Mouse (Mus musculus) hindbrain, embryonic 12.5 days (tissue): Measurements from ENCODE around the gene Erc2. TPM values are rescaled to one million over a fixed set of nuclear protein-coding genes. Genes with fewer than 3 reads are reported as not detected.

Experiments used
- ATAC-seq: fragments of 200-750 bp; cut with Nextera tagmentation; 2 replicates; pipeline ENCODE4 v1.8.0; 2017; ENCODE audit warnings: moderate TSS enrichment; ENCODE audit not compliant: low FRiP score
- H3K27ac ChIP-seq: fragments of 300-500 bp; sonication (generic); 2 replicates; pipeline ENCODE4 v1.5.1; 2016; ENCODE audit warnings: mild to moderate bottlenecking
- H3K27me3 ChIP-seq: fragments of 300-500 bp; sonication (generic); 2 replicates; pipeline ENCODE4 v1.6.1; 2016; ENCODE audit warnings: mild to moderate bottlenecking
- H3K36me3 ChIP-seq: fragments of 300-500 bp; sonication (generic); 2 replicates; pipeline ENCODE4 v1.6.1; 2016; ENCODE audit warnings: mild to moderate bottlenecking
- H3K4me1 ChIP-seq: fragments of 300-500 bp; sonication (generic); 2 replicates; pipeline ENCODE4 v1.6.1; 2016
- H3K4me2 ChIP-seq: fragments of 300-500 bp; sonication (generic); replicated peaks from 2 replicates; pipeline ENCODE4 v1.6.1; 2016; ENCODE audit warnings: mild to moderate bottlenecking
- H3K4me3 ChIP-seq: fragments of 300-500 bp; sonication (generic); 2 replicates; pipeline ENCODE4 v1.5.1; 2016; ENCODE audit warnings: mild to moderate bottlenecking
- H3K9ac ChIP-seq: fragments of 300-500 bp; sonication (generic); 2 replicates; pipeline ENCODE4 v1.6.1; 2016; ENCODE audit warnings: mild to moderate bottlenecking, moderate library complexity
- H3K9me3 ChIP-seq: fragments of 300-500 bp; sonication (generic); replicated peaks from 2 replicates; pipeline ENCODE4 v1.6.1; 2016; ENCODE audit warnings: mild to moderate bottlenecking
- WGBS: fragments of 180-500 bp; shearing (Covaris S2); methylation state at CpG from one replicate; pipeline ENCODE4 v1.1.7; 2016; 5-methylcytosine and 5-hydroxymethylcytosine counted together
- polyA plus RNA-seq: library from polyadenylated mRNA; unstranded; fragments of >200 nt; fragmentation: Nextera tagmentation; extraction: Ambion mirVana; gene quantifications from 2 replicates; pipeline ENCODE4 v1.2.1, GENCODE M21; 2016

The Erc2 gene
- polyA plus RNA-seq, 1 experiment from 2014 or later: 36.0 TPM

- H3K27me3 ChIP-seq: no peaks in the 10 kb centered on the region
- no peaks in the 10 kb centered on the region for H3K9me3 ChIP-seq
- H3K27ac ChIP-seq: no peak overlapping the region
- no peak for ATAC-seq
- H3K4me2 ChIP-seq: no peak overlapping the region
- no peaks in the 10 kb centered on the region for H3K4me1 ChIP-seq
- WGBS: 85% methylated on average over 6 of the region's 6 CpGs
- H3K36me3 ChIP-seq: no peaks in the 10 kb centered on the region
- no peak overlapping the region for H3K9ac ChIP-seq
- no peak overlapping the region for H3K4me3 ChIP-seq
These were observed 656.7 kb downstream of the Erc2 start for GRCm38 (mm10) chr14:28278951-28279350.

DNA sequence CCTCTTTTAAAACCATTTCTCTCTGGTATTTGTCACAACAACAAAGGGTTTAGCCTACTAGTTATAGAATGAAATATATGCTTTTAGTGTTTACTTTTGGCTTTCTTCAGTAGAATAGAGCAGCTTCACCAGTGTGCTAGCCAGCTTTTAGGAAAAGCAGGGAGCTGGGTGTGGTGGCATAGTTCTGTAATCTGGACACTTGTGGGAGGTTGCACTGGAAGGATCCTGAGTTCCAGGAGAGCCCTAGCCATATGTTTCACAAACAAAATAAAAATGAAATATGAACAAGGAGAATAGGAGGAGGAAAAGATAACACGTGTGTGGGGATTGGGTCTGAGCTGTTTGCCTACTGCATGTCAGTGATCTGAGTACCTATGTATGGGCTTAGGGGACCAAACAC, 658.1 kb downstream of the Erc2 start:
- Histone ChIP-seq H3K27ac (no peak overlapping the region), H3K36me3 (no peaks in the 10 kb centered on the region), H3K4me2 (no peak overlapping the region), H3K4me1 (no peaks in the 10 kb centered on the region), H3K9ac (no peak overlapping the region), H3K9me3 (no peaks in the 10 kb centered on the region), H3K4me3 (no peak overlapping the region), H3K27me3 (no peaks in the 10 kb centered on the region)
- ATAC-seq: no peak
- WGBS: 90% methylated on average over 1 of the region's 1 CpGs

- Histone ChIP-seq H3K27ac (no peak overlapping the region), H3K4me3 (no peak overlapping the region), H3K27me3 (no peaks in the 10 kb centered on the region), H3K4me2 (no peak overlapping the region), H3K9me3 (no peaks in the 10 kb centered on the region), H3K4me1 (no peaks in the 10 kb centered on the region), H3K9ac (no peak overlapping the region), H3K36me3 (no peaks in the 10 kb centered on the region)
- no peak for ATAC-seq
- 88% methylated on average over 1 of the region's 1 CpGs for WGBS
These were observed 661.3 kb downstream of the Erc2 start for GRCm38 (mm10) chr14:28283319-28284095.

DNA sequence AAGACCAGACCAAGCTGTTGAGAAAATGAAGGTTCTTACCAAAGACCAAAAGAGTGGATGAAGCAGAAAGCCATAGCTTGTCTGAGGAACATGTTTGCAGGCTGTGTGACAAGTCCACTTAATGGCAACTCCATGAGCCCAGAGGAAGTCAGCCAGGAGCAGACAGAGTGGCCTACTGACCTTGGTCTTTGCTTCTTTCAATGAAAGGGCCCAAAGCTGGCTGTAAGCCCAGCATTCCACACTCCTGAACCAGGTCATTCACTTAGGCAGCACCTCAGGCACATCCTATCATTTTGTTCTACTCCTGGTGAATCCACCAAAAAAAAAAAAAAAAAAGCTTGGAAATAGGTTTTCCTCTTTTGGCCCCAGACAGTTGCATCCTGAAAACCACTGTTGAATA, 664.3 kb downstream of the Erc2 start:
- H3K9ac ChIP-seq: no peak overlapping the region
- no peaks in the 10 kb centered on the region for H3K9me3 ChIP-seq
- ATAC-seq: no peak
- H3K27me3 ChIP-seq: no peaks in the 10 kb centered on the region
- no peak overlapping the region for H3K4me3 ChIP-seq
- no peaks in the 10 kb centered on the region for H3K36me3 ChIP-seq
- no peak overlapping the region for H3K27ac ChIP-seq
- H3K4me1 ChIP-seq: no peaks in the 10 kb centered on the region
- H3K4me2 ChIP-seq: no peak overlapping the region

- WGBS: 95% methylated on average over 2 of the region's 2 CpGs
These were observed 666.0 kb downstream of the Erc2 start for GRCm38 (mm10) chr14:28288196-28288595.

DNA sequence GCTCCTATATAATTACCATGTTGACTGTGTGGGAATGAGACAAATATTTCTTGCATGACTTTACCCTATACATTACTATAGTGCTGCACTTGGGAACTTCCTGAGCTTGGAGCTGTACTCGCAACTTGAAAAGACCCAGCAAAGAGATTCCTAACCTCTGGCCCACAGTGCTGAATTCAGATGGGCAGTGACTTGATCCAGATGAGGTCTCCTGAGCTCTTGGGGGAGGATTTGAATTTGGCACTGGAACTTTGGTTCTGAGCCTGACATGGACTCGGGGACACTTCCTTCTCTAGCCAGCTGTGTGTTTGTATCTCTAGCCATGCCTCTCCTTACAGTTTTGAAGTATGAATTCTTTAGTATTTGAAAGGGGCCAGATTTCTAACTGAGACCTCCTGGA, 666.7 kb downstream of the Erc2 start:
- no peak overlapping the region for H3K9ac ChIP-seq
- H3K9me3 ChIP-seq: no peaks in the 10 kb centered on the region
- 68% methylated on average over 2 of the region's 2 CpGs for WGBS
- no peak for ATAC-seq
- H3K4me1 ChIP-seq: no peaks in the 10 kb centered on the region
- H3K4me2 ChIP-seq: no peak overlapping the region
- no peak overlapping the region for H3K27ac ChIP-seq
- no peak overlapping the region for H3K4me3 ChIP-seq
- no peaks in the 10 kb centered on the region for H3K36me3 ChIP-seq
- no peaks in the 10 kb centered on the region for H3K27me3 ChIP-seq

More at GRCm38 (mm10) chr14:28288196-28288595, 666.0 kb downstream of the Erc2 start:
- no peak overlapping the region for H3K4me3 ChIP-seq
- ATAC-seq: no peak
- no peaks in the 10 kb centered on the region for H3K36me3 ChIP-seq
- H3K9me3 ChIP-seq: no peaks in the 10 kb centered on the region
- no peak overlapping the region for H3K27ac ChIP-seq
- no peak overlapping the region for H3K9ac ChIP-seq
- no peaks in the 10 kb centered on the region for H3K4me1 ChIP-seq
- H3K4me2 ChIP-seq: no peak overlapping the region
- H3K27me3 ChIP-seq: no peaks in the 10 kb centered on the region

GRCm38 (mm10) chr14:28293921-28294320, 671.7 kb downstream of the Erc2 start:
- Histone ChIP-seq H3K4me1 (0 out of 2 replicates have a peak, but pooled peaks cover 3% of the 10 kb centered on the region), H3K9ac (no peak overlapping the region), H3K27me3 (no peaks in the 10 kb centered on the region), H3K4me2 (no peak overlapping the region), H3K9me3 (no peaks in the 10 kb centered on the region), H3K36me3 (no peaks in the 10 kb centered on the region), H3K4me3 (no peak overlapping the region), H3K27ac (no peak overlapping the region)
- WGBS: 92% methylated on average over 5 of the region's 5 CpGs
- ATAC-seq: no peak

DNA sequence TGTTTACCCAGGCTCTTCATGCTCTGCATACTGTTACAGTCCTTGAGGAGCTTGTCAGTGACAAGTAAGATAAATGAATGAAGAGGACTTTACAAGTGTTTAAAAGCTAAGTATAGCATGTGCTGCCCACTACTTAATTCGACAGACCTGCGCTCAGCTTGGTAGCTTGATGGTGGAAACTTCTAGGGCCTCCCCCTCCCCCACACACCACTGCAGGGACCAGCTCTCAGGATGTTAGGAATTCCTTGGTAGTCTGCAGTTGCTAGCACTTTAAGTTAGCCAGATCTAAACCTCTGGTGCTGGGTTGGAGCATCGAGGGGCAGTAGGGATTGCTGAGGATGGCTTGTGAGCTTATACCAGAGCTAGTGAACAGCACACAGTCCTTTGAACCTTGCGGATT, 672.9 kb downstream of the Erc2 start:
- Histone ChIP-seq H3K4me1 (0 out of 2 replicates have a peak, but pooled peaks cover 3% of the 10 kb centered on the region), H3K27me3 (no peaks in the 10 kb centered on the region), H3K9me3 (no peaks in the 10 kb centered on the region), H3K36me3 (no peaks in the 10 kb centered on the region), H3K4me3 (no peak overlapping the region), H3K4me2 (no peak overlapping the region), H3K27ac (no peak overlapping the region), H3K9ac (no peak overlapping the region)
- ATAC-seq: no peak
- WGBS: 69% methylated on average over 4 of the region's 4 CpGs

DNA sequence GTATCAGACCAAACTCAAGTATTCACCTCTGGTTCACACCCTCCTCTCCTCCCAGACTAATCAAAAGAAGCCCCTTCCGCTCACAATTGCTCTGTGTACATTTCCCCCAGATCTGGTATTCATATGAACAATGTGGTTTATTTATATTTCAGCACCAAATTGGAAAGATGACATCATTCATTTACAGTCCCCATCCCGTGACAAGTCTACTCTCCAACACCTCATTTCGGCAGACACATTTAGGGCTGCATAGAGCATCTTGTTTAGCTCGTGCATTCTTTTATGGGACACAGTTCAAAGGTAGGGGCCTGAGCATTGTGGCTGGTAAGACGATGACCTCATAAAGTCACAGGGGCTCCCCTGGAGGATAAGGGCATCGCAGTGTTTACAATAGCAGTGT, 677.9 kb downstream of the Erc2 start:
- WGBS: 78% methylated on average over 6 of the region's 6 CpGs

DNA sequence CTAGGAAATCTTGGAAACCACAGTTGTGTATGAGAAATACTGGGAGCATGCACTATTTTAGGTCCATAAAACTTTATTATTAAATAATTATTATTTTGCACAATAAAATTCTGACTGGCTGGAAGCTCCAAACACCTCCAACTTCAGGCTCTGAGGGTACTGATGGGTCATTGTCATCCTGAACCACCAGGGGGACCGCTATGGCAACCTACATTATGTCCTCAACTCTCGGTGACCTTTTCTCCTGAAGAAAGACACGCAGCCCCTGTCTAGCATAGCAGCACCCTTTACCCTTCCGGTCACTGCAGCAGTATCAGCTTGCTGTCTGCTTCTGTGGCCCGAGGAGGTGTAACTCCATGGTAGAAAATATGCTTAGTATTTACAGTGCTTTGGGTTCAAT, 679.0 kb downstream of the Erc2 start:
- Histone ChIP-seq H3K9me3 (no peaks in the 10 kb centered on the region), H3K27ac (no peak overlapping the region), H3K9ac (no peak overlapping the region), H3K36me3 (no peaks in the 10 kb centered on the region), H3K4me1 (no peaks in the 10 kb centered on the region), H3K4me2 (no peak overlapping the region), H3K27me3 (no peaks in the 10 kb centered on the region), H3K4me3 (no peak overlapping the region)
- WGBS: 55% methylated on average over 5 of the region's 5 CpGs
- no peak for ATAC-seq

More for the DNA sequence above, 677.9 kb downstream of the Erc2 start:
- no peak overlapping the region for H3K4me3 ChIP-seq
- H3K4me1 ChIP-seq: 0 out of 2 replicates have a peak, but pooled peaks cover 2% of the 10 kb centered on the region
- no peak for ATAC-seq
- no peaks in the 10 kb centered on the region for H3K9me3 ChIP-seq
- no peak overlapping the region for H3K9ac ChIP-seq
- H3K4me2 ChIP-seq: no peak overlapping the region
- H3K36me3 ChIP-seq: no peaks in the 10 kb centered on the region
- no peaks in the 10 kb centered on the region for H3K27me3 ChIP-seq
- H3K27ac ChIP-seq: no peak overlapping the region

DNA sequence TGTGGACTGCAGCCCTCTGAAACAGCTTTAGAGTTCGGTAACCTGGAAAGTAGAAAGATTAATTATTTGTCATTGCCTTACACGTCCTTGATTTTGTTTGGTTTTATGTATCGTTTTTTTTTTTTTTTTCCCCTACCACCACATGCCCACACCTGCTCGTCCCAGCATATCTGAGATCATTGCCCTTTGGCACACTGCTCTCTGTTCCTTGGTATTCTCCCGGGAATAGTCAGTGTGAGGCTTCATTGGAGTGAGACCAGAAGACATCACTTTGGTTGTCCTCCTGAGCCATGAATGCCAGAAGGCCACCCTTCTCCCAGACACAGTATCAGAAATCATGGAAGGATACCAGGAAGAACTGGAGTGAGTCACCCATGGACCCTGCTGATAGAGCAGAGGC, 681.9 kb downstream of the Erc2 start:
- no peak overlapping the region for H3K4me2 ChIP-seq
- no peak for ATAC-seq
- no peaks in the 10 kb centered on the region for H3K36me3 ChIP-seq
- no peak overlapping the region for H3K4me3 ChIP-seq
- H3K4me1 ChIP-seq: no peaks in the 10 kb centered on the region
- no peak overlapping the region for H3K27ac ChIP-seq
- H3K9ac ChIP-seq: no peak overlapping the region
- WGBS: 88% methylated on average over 5 of the region's 5 CpGs
- no peaks in the 10 kb centered on the region for H3K27me3 ChIP-seq
- H3K9me3 ChIP-seq: no peaks in the 10 kb centered on the region

GRCm38 (mm10) chr14:28308661-28309060, 686.4 kb downstream of the Erc2 start:
- no peak overlapping the region for H3K9ac ChIP-seq
- no peak overlapping the region for H3K27ac ChIP-seq
- no peak overlapping the region for H3K4me2 ChIP-seq
- no peaks in the 10 kb centered on the region for H3K4me1 ChIP-seq
- H3K9me3 ChIP-seq: no peaks in the 10 kb centered on the region
- no peaks in the 10 kb centered on the region for H3K36me3 ChIP-seq
- H3K4me3 ChIP-seq: no peak overlapping the region
- 94% methylated on average over 1 of the region's 1 CpGs for WGBS
- no peak for ATAC-seq
- H3K27me3 ChIP-seq: no peaks in the 10 kb centered on the region

DNA sequence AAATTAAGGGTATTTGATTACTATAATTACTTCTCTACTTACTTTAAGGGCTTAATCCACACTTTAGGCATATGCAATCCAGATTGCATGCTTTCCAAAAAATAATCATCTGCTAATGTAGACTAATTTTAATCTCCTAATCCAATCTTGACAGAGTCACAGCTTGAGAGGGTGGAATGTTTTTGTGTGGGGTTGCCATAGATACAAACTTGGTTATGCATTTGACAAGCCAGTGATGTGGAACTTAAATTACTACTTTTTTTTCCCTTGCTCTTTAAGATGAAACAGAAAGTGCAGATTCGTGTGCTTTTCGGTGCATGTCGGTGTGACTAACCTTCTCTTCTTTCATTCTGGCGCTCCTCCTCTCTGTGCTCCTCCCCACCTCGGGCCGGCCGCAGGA, 694.6 kb downstream of the Erc2 start:
- no peaks in the 10 kb centered on the region for H3K36me3 ChIP-seq
- no peak for ATAC-seq
- no peak overlapping the region for H3K27ac ChIP-seq
- no peaks in the 10 kb centered on the region; the same call in 1 of the 2 replicates for H3K4me1 ChIP-seq
- WGBS: 56% methylated on average over 7 of the region's 7 CpGs
- H3K9me3 ChIP-seq: no peaks in the 10 kb centered on the region
- H3K4me2 ChIP-seq: no peak overlapping the region
- no peak overlapping the region for H3K4me3 ChIP-seq
- H3K9ac ChIP-seq: no peak overlapping the region
- H3K27me3 ChIP-seq: no peaks in the 10 kb centered on the region
